Mouse (Mus musculus) urinary bladder, postnatal 36 days (tissue): ENCODE results near the gene Aatk.

ENCODE experiments used
- DNase-seq, 2 experiments: peaks; one replicate each; pipeline ENCODE4 v3.0.0; 2022; ENCODE audit warnings: low spot score in 2 of 2, mixed read lengths in 1 of 2

The Aatk gene

GRCm38 (mm10) chr11:120046553-120047191 lies at the start of gene Aatk:
TSS of gene Aatk (minus strand) at chr11:120047167.
- DNase-seq, result no peak

- no peak for DNase-seq
Observed at GRCm38 (mm10) chr11:120092817-120093591, 46.0 kb upstream of the Aatk start.

DNA sequence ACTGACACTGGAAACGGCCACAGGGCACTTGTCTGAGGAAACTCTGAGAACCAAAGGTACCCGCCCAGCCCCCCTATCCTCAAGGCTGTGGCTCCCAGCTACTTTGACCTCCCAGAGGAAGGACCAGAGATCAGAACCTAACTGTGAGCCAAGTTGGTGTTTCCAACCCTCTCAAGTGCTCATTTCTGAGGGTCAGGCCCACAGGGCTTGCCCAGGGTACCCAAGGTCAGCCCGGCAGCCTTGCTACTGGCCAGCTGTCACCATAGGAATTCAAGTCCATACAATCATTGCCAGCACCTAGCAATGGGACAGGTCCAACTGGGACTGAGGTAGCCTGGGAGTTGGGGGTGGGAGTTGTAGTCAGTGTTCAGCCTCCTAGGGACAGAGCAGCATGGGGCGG lies 43.7 kb upstream of the Aatk start:
- no peak for DNase-seq

DNA sequence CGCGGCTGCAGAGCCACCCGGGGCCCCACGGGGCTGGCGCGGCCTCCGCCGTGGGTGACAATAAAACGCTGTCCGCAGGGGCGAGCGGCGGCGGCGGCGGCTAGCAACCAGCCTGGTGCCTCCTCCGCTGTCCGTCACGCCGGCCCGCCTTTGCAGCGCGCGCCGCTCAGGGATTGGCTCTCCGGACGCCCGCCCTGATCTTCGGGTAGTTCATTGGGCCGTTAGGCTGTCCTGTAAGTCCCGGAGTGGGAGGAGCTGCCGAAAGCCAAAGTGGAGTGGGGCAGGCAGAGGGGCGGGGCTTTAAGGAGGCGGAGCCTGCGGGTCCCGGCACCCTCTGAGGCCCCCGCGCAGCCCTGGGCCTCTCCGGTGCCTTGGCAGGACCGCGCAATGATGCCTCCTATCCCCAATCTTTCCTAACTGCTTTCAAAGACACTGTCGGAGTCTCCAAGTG lies 39.8 kb upstream of the Aatk start, which contains the start of gene Cep131:
Cep131 (minus strand) TSS at position 126 of the 451 bp plus-strand sequence.
- DNase-seq, result peak; percentile 97

- DNase-seq, result no peak
Observed at GRCm38 (mm10) chr11:120085891-120086627, 39.1 kb upstream of the Aatk start.

GRCm38 (mm10) chr11:120080282-120080681 lies 33.3 kb upstream of the Aatk start:
- no peak for DNase-seq

- no peak for DNase-seq
Observed at GRCm38 (mm10) chr11:120076191-120076590, 29.2 kb upstream of the Aatk start.

DNA sequence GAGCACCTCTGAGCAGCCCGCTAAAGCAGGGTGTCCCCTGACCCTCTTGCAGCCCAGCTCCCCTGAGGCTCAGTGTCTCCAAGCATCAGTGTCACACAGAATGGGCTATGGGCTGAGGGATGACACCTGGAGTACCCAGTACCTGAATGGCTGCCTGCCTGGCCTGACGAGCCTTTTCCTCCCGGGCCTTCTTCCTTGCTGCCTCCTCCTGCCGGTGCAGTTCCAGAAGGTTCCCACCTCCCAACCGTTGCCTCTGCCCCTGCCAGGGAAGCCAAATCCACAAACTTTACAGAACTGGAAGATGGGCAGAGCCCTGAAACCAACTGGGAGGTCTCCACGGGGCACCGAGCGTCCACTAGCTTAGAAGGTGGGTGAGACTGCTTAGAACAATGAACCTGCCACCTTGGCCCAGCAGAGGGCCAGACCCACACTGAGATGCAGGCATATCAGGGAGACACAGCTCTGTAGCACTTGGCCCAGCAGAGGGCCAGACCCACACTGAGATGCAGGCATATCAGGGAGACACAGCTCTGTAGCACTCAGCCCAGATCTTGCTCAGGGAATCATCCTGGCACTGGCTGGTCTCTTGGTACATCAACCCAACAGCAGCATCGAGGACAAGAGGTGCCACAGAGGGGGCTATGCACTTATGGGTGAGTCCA lies 26.1 kb upstream of the Aatk start:
- DNase-seq, result no peak

DNA sequence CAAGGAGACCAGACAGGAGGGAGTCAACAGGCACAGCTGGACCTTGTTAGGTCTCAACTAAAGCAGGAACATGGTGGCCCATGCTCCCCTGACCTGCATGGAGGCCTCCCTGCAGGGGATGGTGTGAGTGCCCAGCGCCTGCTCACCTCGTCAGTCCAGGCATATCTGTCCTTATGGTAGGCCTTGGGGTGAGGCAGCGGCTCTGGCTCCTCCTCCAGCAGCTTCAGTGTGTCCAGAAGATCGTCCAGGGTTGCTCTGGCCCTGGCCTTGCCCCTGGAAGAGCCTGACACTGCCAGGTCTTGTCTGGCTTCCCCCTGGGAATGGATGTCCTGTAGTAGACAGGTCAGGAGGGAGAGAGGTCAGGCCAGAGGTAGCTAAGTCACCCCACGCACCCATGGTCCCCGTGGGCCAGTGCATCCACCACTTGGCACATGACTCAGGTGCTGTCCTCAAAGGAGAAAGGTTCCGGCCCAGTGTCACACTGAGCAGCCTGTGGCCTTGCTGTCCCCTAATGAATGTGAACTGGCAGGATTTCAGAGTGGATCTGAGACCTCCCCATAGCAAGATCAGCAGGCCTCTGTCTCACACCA lies 24.9 kb upstream of the Aatk start:
- DNase-seq, result no peak

DNA sequence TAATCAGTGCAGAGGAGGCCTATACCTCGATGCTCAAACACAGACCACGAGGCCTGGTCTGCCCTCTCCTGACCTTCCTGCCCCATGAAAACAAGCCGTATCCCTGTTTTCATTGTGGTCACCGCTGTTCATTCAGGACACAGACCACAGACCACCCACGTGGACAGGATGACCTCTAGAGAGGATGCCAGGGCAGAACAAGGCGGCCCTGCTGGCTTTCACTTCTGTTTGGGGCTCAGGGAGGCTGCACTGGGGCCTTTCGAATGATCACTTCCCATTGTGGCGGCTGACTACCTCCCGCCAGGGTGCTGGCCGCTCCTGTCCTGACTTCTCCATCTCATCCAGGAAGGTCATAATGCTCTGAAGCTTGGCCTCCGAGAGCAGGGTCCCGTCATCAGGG lies 24.1 kb upstream of the Aatk start:
- DNase-seq, result no peak

DNA sequence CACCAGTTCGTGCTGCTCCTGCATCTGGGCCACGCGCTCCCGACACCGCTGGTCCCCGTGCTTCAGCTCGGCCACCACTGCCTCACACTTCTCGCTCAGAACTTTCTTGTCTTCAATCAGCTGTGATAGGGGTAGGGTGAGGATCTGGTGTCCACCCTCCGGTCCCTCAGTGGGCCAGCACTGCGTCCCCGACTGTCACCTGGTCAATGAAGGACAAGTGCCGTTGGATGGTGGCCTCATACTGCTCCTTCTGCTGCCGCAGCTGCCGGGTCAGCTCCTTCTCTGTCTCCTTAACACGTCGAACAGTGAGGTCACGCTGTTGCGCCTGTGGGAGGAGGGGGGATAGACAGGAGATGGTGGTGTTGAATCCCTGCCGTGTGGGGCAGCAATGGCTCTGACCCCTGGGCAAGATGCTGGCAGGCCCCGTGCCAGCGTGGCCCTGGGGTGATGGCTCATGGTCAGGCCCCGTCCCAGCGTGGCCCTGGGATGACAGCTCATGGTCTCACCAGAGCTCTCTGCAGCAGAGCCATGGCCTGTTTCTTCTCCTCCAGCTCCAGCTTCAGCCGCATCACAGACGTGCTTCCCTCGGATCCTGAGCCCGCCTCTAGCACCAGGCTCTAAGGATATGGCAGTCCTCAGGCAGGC lies 23.4 kb upstream of the Aatk start:
- no peak for DNase-seq

DNA sequence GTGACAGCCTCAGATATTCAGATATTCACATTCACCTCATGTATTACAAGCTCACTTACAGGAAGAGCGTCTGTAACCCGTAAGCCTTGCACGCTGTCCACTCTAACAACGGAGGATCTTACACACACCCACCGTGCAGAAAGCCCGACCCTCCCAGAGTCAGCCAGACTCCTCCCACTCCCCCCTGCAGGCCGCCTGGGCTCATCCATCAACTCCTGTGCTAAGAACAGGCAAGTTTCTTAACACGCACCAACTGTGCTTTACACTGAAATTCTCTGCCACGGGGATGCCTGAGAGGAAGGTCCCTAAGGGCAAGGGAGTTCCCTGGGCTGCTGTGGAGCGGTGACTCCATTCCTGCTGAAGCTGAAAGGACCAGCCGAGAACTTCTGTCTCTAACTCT lies 22.3 kb upstream of the Aatk start:
- DNase-seq, result no peak

GRCm38 (mm10) chr11:120067834-120068233 lies 20.9 kb upstream of the Aatk start:
- no peak for DNase-seq

- DNase-seq, result peak in 1 of 2 experiments; percentile 32
Observed at GRCm38 (mm10) chr11:120065291-120065690, 18.3 kb upstream of the Aatk start.

GRCm38 (mm10) chr11:120064668-120065040 lies 17.7 kb upstream of the Aatk start:
- no peak for DNase-seq

DNA sequence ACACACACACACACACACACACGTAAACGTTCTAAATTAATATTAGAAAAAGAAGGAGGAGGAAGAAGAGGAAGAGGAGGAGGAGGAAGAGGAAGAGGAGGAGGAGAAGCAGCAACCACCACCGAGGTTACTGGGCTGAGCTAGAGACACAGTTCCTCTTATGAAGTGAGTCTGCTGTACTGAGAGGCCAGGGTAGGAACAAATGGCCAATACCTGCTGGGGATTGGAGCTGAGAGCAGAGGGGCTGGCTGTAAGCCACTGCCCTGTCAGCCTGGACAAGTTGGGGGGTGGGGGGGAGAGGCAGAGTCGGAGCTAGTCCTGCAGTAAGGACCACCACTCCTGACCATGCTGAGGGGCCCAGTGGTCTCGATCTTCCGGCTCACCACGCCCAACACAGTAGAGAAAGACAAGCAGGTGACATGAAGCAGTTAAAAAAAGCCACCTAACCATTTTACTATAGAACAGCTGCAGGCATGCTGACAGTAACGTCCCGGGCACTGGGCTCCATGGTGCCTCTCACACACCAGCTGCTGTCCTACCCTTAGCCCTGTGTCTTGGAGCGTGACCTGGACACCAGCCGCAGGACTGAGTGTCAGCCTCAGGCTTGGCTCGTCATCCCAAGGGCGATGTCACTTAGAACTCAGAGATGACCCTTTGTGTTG lies 17.2 kb upstream of the Aatk start:
- DNase-seq, result no peak

DNA sequence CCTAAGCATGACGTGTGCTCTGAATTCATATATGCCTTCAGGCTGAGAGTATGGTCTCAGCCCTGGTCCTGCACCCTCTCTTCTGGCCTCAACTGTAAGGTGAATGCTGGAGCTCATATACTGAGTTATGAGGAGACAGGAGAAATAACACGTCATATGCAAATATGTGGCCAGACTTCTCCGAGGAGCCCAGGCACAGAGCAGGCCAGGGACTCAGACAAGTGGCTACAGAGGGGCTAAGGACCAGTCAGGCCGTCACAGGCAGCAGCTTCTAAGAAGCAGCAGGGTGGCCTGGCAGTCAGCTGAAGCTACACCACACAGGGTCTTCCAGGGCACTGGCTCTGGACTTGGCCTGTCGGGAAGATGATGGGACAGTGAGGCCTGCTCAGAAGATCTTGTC lies 16.4 kb upstream of the Aatk start:
- no peak for DNase-seq

DNA sequence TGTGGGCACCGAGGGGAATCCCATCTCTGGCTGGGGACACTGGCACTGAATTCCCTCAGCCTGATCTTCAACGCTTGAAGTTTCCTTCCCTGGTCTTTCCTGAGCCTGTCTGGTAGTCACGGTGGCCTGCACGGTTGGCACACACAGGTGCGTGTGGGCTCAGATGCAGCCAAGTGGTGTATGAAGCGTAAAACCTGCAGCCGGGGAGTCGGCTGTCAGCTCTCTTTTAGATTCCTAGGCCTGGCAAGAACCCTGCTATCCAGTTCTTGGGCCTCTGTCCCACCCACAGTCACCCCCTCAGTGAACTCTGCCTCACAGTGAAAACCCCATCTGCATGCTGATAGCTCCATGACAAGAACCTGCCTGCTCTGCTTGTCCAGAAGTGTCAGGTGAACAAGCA lies 13.7 kb upstream of the Aatk start:
- DNase-seq, result no peak

DNA sequence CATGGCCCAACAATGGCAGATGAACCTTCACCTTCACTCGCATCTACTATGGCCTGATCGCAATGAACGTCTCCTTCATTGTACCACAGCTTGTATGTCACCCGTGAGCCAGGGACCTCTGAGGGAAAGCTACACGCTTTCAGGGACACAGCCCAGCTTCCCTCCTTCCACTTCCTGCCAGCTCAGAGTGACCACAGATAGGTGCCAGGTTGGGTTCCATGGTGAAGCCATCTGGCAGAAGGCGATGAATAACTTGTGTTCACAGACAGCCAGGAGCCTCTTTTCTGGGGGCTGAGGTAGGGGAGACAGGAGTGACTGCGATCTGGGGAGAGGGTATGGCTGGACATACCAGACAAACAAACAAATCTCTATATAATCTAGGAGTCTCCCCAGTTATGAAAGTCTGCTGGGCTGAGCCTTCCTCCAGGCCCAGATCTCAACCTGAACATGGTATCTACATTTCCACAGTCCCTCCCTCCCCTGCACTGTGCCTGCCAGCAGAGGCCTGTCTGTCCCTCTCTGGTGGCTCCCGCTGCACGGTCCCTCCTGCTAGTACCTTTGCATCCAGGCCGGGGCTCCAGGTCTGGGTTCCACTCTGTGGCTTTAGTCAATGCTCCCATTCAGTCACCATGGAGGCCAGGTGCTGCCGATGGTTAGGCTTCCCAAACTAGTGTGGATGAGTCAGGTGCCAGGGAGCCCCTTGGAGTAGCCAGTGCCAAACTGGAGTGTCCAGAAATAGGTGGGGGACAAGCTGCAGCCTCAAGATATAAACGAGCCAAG lies 9.2 kb upstream of the Aatk start:
- DNase-seq, result no peak

DNA sequence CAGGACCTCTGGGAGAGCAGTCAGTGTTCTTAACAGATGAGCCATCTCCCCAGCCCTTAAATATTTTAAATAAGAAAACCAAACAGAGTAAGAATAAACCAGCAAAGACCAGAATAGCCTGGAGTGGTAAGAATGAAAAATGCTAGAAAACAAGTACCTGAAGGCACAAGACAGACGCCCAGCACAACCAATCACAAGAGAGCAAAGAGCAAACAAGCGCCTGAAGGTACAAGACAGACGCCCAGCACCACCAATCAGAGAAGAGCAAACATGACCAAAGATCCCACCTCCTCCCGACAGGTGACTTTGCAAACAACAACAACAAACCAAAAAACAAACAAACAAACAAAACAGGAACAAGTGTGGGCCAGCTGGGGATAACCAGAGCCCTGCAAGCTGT lies 6.9 kb upstream of the Aatk start:
- DNase-seq, result no peak
